Mouse (Mus musculus): Measurements from ENCODE around the gene Slc36a2.

GRCm38 (mm10) chr11:55127937-55128336 is 56.9 kb downstream of the Slc36a2 start:
- no peak for TF ChIP-seq CTCF (IDR thresholded peaks at IDR 0.05; ENCODE audit: low read depth)
- no peak for TF ChIP-seq EP300 (IDR thresholded peaks at IDR 0.05; ENCODE audit: low read depth)
